Mouse (Mus musculus): ENCODE results near the gene Tapbp. TPM values are rescaled to one million over a fixed set of nuclear protein-coding genes. Genes with fewer than 3 reads are reported as not detected.

Tapbp gene
- polyA plus RNA-seq, 1 experiment from 2014 or later, result 29.2 TPM

DNA sequence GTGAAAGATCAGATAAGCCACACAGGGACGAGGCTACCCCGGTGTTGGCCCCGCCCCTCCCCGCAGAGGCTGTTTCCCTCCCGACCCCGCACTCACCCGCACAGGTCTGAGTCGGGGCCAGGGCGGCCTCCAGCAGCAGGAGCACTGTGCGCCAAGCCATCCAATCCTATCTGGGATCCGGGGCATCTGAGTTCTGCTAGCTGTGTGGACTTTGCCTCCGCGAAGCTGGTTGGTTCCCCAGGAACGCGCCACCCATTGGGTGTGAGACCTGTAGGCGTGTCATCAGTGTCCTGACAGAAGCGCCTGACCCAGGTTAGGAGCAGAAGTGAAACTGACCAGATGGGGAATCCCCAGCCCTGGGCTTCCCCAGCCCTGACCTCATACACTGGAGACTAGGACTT lies 62.9 kb downstream of the Tapbp start:
- Histone ChIP-seq H3K27me3 (replicated peaks; ENCODE audit: control insufficient read depth, insufficient read depth, low read length) (peaks cover 34% of the 10 kb centered on the region), H3K9me3 (ENCODE audit: control insufficient read depth, low read length) (no peaks in the 10 kb centered on the region), H3K9ac (ENCODE audit: low read depth, low read length) (peak overlapping the region; percentile 55), H3K4me1 (ENCODE audit: control insufficient read depth, insufficient read depth, low read depth, low read length) (peaks cover 3% of the 10 kb centered on the region), H3K4me2 (ENCODE audit: low read length) (peak overlapping the region; percentile 67), H3K36me3 (ENCODE audit: control insufficient read depth, insufficient read depth, low read length) (no peaks in the 10 kb centered on the region), H3K27ac (ENCODE audit: low read depth, low read length) (no peak overlapping the region), H3K4me3 (ENCODE audit: low read length) (peak overlapping the region; percentile 41)
- ATAC-seq, result no peak; the same call in 1 of the 2 replicates
- WGBS, result under 1% methylated on average over 17 of the region's 17 CpGs

Small RNAs within 50 kb of the gene (microRNA-seq; reads per million reads assigned to microRNA genes)
- gene Gm27740, result not detected

Other genes starting within 250 kb of the Tapbp start
- 161 and 194 TPM in 2 replicates for gene Hnrnpm, start 229.0 kb upstream of the Tapbp start, polyA plus RNA-seq (2015; fragmentation: Nextera tagmentation; extraction: Ambion mirVana)
- gene March2, start 197.2 kb upstream of the Tapbp start, polyA plus RNA-seq (2015; fragmentation: Nextera tagmentation; extraction: Ambion mirVana), result 82.2 and 84.1 TPM in 2 replicates
- 481 and 517 TPM in 2 replicates for gene Rab11b, start 155.4 kb upstream of the Tapbp start, polyA plus RNA-seq (2015; fragmentation: Nextera tagmentation; extraction: Ambion mirVana)
- 26.6 and 29.0 TPM in 2 replicates for gene Angptl4, start 134.1 kb upstream of the Tapbp start, polyA plus RNA-seq (2015; fragmentation: Nextera tagmentation; extraction: Ambion mirVana)
- 45.8 and 46.6 TPM in 2 replicates for gene Kank3, start 105.4 kb upstream of the Tapbp start, polyA plus RNA-seq (2015; fragmentation: Nextera tagmentation; extraction: Ambion mirVana)
- 392 and 410 TPM in 2 replicates for gene Rps28, start 91.3 kb upstream of the Tapbp start, polyA plus RNA-seq (2015; fragmentation: Nextera tagmentation; extraction: Ambion mirVana)
- 464 and 517 TPM in 2 replicates for gene Ndufa7, start 91.3 kb upstream of the Tapbp start, polyA plus RNA-seq (2015; fragmentation: Nextera tagmentation; extraction: Ambion mirVana)
- 55.7 and 59.8 TPM in 2 replicates for gene Cd320, start 72.8 kb upstream of the Tapbp start, polyA plus RNA-seq (2015; fragmentation: Nextera tagmentation; extraction: Ambion mirVana)
- gene Gm7029, start 42.1 kb upstream of the Tapbp start, polyA plus RNA-seq (2015; fragmentation: Nextera tagmentation; extraction: Ambion mirVana), result not detected in 2 replicates
- 2.5 and 2.6 TPM in 2 replicates for gene Kifc1, start 25.2 kb upstream of the Tapbp start, polyA plus RNA-seq (2015; fragmentation: Nextera tagmentation; extraction: Ambion mirVana)
- gene Platr17, start 10.8 kb upstream of the Tapbp start, polyA plus RNA-seq (2015; fragmentation: Nextera tagmentation; extraction: Ambion mirVana), result 0.20 and 0.46 TPM in 2 replicates
- gene Daxx, start 6.5 kb upstream of the Tapbp start, polyA plus RNA-seq (2015; fragmentation: Nextera tagmentation; extraction: Ambion mirVana), result 52.0 and 53.7 TPM in 2 replicates
- gene Zbtb22, start within 50 bp of the Tapbp start, polyA plus RNA-seq (2015; fragmentation: Nextera tagmentation; extraction: Ambion mirVana), result 16.2 and 17.2 TPM in 2 replicates
- gene Rgl2, start 13.6 kb downstream of the Tapbp start, polyA plus RNA-seq (2015; fragmentation: Nextera tagmentation; extraction: Ambion mirVana), result 52.7 and 58.8 TPM in 2 replicates
- gene Pfdn6, start 24.4 kb downstream of the Tapbp start, polyA plus RNA-seq (2015; fragmentation: Nextera tagmentation; extraction: Ambion mirVana), result 183 and 189 TPM in 2 replicates
- gene Wdr46, start 24.8 kb downstream of the Tapbp start, polyA plus RNA-seq (2015; fragmentation: Nextera tagmentation; extraction: Ambion mirVana), result 20.7 and 23.5 TPM in 2 replicates
- gene B3galt4, start 35.6 kb downstream of the Tapbp start, polyA plus RNA-seq (2015; fragmentation: Nextera tagmentation; extraction: Ambion mirVana), result 13.3 and 16.1 TPM in 2 replicates
- gene Vps52, start 39.9 kb downstream of the Tapbp start, polyA plus RNA-seq (2015; fragmentation: Nextera tagmentation; extraction: Ambion mirVana), result 75.4 and 80.7 TPM in 2 replicates
- gene Rps18, start 40.1 kb downstream of the Tapbp start, polyA plus RNA-seq (2015; fragmentation: Nextera tagmentation; extraction: Ambion mirVana), result 695 and 697 TPM in 2 replicates
- gene H2-K1, start 84.4 kb downstream of the Tapbp start, polyA plus RNA-seq (2015; fragmentation: Nextera tagmentation; extraction: Ambion mirVana), result 16.6 and 18.8 TPM in 2 replicates
- gene Ring1, start 108.8 kb downstream of the Tapbp start, polyA plus RNA-seq (2015; fragmentation: Nextera tagmentation; extraction: Ambion mirVana), result 17.3 and 18.5 TPM in 2 replicates
- 69.5 and 74.1 TPM in 2 replicates for gene H2-Ke6, start 112.2 kb downstream of the Tapbp start, polyA plus RNA-seq (2015; fragmentation: Nextera tagmentation; extraction: Ambion mirVana)
- gene Slc39a7, start 115.8 kb downstream of the Tapbp start, polyA plus RNA-seq (2015; fragmentation: Nextera tagmentation; extraction: Ambion mirVana), result 180 and 186 TPM in 2 replicates
- gene Rxrb, start 115.9 kb downstream of the Tapbp start, polyA plus RNA-seq (2015; fragmentation: Nextera tagmentation; extraction: Ambion mirVana), result 53.3 and 54.1 TPM in 2 replicates
- 4.7 and 6.7 TPM in 2 replicates for gene Col11a2, start 123.5 kb downstream of the Tapbp start, polyA plus RNA-seq (2015; fragmentation: Nextera tagmentation; extraction: Ambion mirVana)
- 0.14 TPM in 1 of 2 replicates, not detected in the other for gene H2-Oa, start 176.4 kb downstream of the Tapbp start, polyA plus RNA-seq (2015; fragmentation: Nextera tagmentation; extraction: Ambion mirVana)
- gene H2-DMa, start 203.6 kb downstream of the Tapbp start, polyA plus RNA-seq (2015; fragmentation: Nextera tagmentation; extraction: Ambion mirVana), result 20.5 and 20.9 TPM in 2 replicates
- gene Brd2, start 206.7 kb downstream of the Tapbp start, polyA plus RNA-seq (2015; fragmentation: Nextera tagmentation; extraction: Ambion mirVana), result 98.5 and 123 TPM in 2 replicates
- 0.25 and 0.28 TPM in 2 replicates for gene H2-DMb2, start 227.4 kb downstream of the Tapbp start, polyA plus RNA-seq (2015; fragmentation: Nextera tagmentation; extraction: Ambion mirVana)
- gene H2-DMb1, start 237.2 kb downstream of the Tapbp start, polyA plus RNA-seq (2015; fragmentation: Nextera tagmentation; extraction: Ambion mirVana), result 0.68 and 1.5 TPM in 2 replicates